Mouse (Mus musculus) lung, adult 18-20 months (tissue): ENCODE data around the gene Ppfia1.
A peak's percentile ranks its signal among the peaks of the same experiment; 100 is the strongest.

Experiments used
- DNase-seq, 2 experiments: peaks; one replicate each; pipeline ENCODE4 v3.0.0; 2022; ENCODE audit warnings: mixed read lengths in 2 of 2

The Ppfia1 gene

GRCm38 (mm10) chr7:144480314-144480713 lies 73.2 kb downstream of the Ppfia1 start:
- no peak for DNase-seq

GRCm38 (mm10) chr7:144479569-144479968 lies 74.0 kb downstream of the Ppfia1 start:
- no peak for DNase-seq

GRCm38 (mm10) chr7:144475741-144476140 lies 77.8 kb downstream of the Ppfia1 start:
- DNase-seq = no peak

GRCm38 (mm10) chr7:144473486-144473885 lies 80.0 kb downstream of the Ppfia1 start:
- DNase-seq = no peak

GRCm38 (mm10) chr7:144471103-144471502 lies 82.4 kb downstream of the Ppfia1 start:
- no peak for DNase-seq

GRCm38 (mm10) chr7:144470545-144471059 lies 82.9 kb downstream of the Ppfia1 start, which contains the start of gene Cttn:
TSS of gene Cttn (minus strand) at chr7:144471009.
- DNase-seq = peak; percentile 90 to 95

- DNase-seq = peak in 1 of 2 experiments; percentile 10
Measured at GRCm38 (mm10) chr7:144469908-144470544, 83.5 kb downstream of the Ppfia1 start.

GRCm38 (mm10) chr7:144469181-144469641 lies 84.3 kb downstream of the Ppfia1 start:
- peak; percentile 59 to 63 for DNase-seq

- no peak for DNase-seq
Measured at GRCm38 (mm10) chr7:144468741-144469140, 84.8 kb downstream of the Ppfia1 start.

- no peak for DNase-seq
Measured at GRCm38 (mm10) chr7:144462577-144462976, 91.0 kb downstream of the Ppfia1 start.

- DNase-seq = no peak
Measured at GRCm38 (mm10) chr7:144461246-144461902, 92.2 kb downstream of the Ppfia1 start.

GRCm38 (mm10) chr7:144458881-144459280 lies 94.6 kb downstream of the Ppfia1 start:
- no peak for DNase-seq

GRCm38 (mm10) chr7:144450661-144451060 lies 102.9 kb downstream of the Ppfia1 start:
- DNase-seq = no peak

GRCm38 (mm10) chr7:144449637-144450570 lies 103.6 kb downstream of the Ppfia1 start:
- peak; percentile 86 to 88 for DNase-seq

- DNase-seq = no peak
Measured at GRCm38 (mm10) chr7:144448186-144448585, 105.3 kb downstream of the Ppfia1 start.

- DNase-seq = peak in 1 of 2 experiments; percentile 18
Measured at GRCm38 (mm10) chr7:144447146-144447545, 106.4 kb downstream of the Ppfia1 start.

- peak in 1 of 2 experiments; percentile 17 for DNase-seq
Measured at GRCm38 (mm10) chr7:144444788-144445187, 108.7 kb downstream of the Ppfia1 start.

GRCm38 (mm10) chr7:144441976-144442375 lies 111.6 kb downstream of the Ppfia1 start:
- DNase-seq = no peak

- no peak for DNase-seq
Measured at GRCm38 (mm10) chr7:144441466-144441865, 112.1 kb downstream of the Ppfia1 start.

GRCm38 (mm10) chr7:144438811-144439210 lies 114.7 kb downstream of the Ppfia1 start:
- DNase-seq = no peak

- DNase-seq = no peak
Measured at GRCm38 (mm10) chr7:144432920-144433319, 120.6 kb downstream of the Ppfia1 start.

GRCm38 (mm10) chr7:144427460-144427859 lies 126.1 kb downstream of the Ppfia1 start:
- DNase-seq = no peak
